Mouse (Mus musculus) B cell, adult 2 months (primary cell): ENCODE measurements around the gene Ino80.
A peak's percentile ranks its signal among the peaks of the same experiment; 100 is the strongest.

Experiments used
- DNase-seq, 2 experiments: peaks; one replicate each; pipeline ENCODE4 v3.0.0; 2022

Ino80 gene

DNA sequence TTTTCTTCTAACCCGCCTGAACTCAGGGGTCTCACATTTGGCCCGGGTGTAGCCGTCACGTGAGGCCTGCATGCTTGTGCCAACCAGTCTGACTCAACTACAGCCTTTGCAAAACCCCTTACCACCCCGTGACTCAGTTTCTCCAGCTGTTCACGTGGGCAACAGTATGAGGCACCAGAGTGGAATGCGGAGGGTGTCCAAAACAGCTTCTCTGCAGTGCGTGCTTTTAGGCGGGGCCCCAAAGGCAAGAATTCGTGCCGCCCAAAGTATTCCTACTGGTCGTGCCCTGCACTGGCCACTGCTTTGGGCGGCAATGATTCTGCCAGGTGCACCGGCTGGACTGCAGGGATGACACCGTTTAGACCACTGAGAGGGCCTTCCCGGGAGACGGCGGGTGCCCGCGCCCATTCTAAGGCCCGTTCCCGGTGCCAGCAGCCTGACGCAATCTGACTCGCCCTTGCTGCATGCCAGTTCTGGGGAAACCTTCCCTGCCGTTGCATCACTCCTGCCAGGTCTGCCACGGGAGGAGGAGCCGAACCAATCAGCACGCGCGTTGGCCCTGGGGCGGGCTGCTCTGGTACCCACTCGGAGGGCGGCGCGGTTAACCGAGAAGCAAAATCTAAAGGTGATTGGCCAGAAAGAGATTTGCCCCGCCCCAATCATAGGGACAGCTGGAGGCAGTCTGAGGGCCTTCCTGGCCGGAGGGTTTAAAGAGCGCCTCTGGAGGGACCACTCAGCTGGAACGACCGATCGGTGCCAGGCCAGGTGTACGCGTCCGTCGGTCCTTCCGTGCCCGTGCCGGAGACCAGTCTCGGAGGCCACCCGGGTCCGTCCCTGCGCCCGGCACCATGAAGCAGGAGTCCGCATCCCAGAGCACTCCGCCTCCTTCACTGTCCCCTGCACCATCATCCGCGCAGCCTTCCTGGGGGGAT is 126.7 kb downstream of the Ino80 start, which contains the start of gene Chac1:
TSS of gene Chac1 (plus strand) at position 675 of the 932 bp plus-strand sequence.
- peak; percentile 59 to 65 for DNase-seq

DNA sequence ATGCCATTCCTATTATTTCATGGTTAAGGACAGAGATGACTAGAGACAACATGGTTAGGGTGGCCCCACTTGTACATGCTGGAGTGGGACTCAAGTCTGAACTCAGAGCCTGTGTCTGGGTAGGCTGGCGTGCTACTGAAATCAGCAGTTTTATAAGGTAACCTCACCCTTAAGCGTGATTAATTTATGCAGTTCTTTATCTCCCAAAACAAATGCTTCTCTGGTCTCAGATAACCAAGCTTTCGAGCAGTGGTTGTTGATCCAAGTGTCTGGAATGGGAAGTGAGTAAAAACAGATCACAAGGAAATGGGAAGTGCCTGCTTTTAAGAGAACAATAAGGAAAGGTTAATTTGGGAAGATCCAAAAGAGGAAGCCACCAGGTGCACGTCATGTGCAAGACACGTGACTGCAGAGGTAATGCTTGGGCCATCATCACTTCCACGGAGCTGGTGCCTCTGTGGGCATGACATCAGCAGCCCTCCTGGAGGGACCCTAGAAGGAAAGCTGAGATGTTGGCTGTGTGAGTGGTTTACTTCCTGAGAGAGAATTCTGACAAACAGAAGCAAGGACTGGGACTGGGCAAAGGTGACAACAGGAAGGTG is 132.8 kb downstream of the Ino80 start:
- no peak for DNase-seq

DNA sequence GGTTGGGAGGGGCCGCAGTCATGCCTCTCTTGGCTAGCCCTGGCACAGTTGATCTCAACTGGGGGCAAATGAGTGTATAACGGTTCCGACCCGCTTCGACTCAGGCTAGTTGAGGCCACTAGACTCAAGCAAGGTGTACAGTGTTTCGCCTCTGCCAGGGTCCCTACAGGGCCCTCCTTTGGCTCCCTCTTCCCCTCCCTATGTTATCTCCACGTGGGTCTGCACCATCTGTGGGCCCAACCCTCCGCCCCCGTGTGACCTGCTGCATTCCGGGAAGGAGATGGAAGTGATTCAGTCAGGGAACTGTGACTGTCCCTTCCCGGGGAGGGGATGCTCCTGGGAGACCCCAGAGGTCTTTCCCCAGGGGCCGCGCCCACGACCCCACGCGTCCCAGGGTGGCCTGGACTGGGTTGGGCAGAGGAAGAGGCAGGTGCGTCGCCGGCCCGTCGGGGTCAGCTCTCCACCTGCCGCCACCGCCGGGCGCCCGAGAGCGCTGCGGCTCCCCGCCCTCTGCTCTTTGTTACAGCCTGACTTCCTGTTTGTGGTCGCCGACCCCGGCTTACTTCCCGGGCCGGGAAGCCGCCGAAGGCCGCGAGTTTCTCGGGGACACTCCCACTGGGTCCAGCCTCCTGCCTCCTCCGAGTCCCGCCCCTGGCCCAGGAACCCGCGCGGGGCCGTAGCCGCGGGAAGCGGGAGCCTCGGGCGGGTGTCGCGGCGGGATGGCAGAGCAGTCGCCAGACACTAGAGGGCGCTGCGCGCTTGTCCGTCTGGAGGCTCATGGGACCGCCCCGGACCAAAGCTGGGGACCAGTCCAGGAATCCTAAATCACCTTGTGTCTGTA is 139.8 kb downstream of the Ino80 start:
- DNase-seq, result peak; percentile 84 to 89

DNA sequence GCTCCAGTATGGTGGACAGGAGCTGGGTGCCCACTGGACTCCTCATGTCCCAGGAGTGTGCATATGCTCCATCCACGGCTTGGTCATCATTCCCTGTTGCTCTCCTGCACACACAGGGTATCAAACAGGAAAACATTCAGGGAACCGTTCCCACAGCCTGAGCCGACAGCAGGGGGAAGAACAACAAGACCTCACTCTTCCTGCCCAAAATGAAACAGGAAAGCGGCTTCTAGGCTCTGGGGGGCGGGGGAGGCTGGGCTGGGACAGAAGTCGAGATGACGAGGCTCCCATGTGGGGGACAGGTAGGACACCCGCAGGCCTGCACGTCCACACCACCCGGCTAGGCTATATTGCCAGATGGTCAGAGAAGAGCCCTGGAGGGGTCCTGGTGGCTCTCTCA is 141.0 kb downstream of the Ino80 start:
- no peak for DNase-seq

- DNase-seq, result no peak
These were observed 141.5 kb downstream of the Ino80 start for GRCm38 (mm10) chr2:119336002-119336401.

- no peak for DNase-seq
These were observed 142.0 kb downstream of the Ino80 start for GRCm38 (mm10) chr2:119335535-119335934.

- no peak for DNase-seq
These were observed 142.4 kb downstream of the Ino80 start for GRCm38 (mm10) chr2:119334964-119335525.

GRCm38 (mm10) chr2:119334135-119334534 is 143.4 kb downstream of the Ino80 start:
- no peak for DNase-seq

- no peak for DNase-seq
These were observed 145.3 kb downstream of the Ino80 start for GRCm38 (mm10) chr2:119332177-119332661.

GRCm38 (mm10) chr2:119330795-119331194 is 146.7 kb downstream of the Ino80 start:
- DNase-seq, result no peak

- DNase-seq, result no peak
These were observed 148.2 kb downstream of the Ino80 start for GRCm38 (mm10) chr2:119329123-119329817.

GRCm38 (mm10) chr2:119328546-119328945 is 148.9 kb downstream of the Ino80 start:
- DNase-seq, result no peak

DNA sequence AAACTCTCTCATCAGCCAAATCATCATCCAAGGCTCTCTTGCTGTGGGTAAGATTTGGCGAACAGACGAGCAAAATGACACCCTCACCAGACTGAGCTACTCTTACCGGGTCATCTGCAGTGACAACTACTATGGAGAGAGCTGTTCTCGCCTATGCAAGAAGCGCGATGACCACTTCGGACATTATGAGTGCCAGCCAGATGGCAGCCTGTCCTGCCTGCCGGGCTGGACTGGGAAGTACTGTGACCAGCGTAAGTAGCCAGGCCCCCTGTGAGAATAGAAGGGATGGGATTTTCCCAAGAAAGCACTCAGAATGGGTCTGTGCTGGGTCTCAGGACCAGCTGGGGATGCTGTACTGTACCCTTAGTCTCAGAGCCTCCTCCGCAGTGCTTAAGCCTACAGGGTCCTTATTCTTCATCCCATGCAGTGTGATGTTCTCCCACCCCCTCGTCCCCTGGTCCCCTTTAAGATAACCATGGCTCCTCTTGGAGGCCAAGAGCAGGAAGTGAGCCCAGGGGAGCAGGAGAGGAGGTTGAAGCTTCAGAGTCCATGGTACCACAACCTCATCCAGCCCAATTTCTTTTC is 149.5 kb downstream of the Ino80 start:
- no peak for DNase-seq

GRCm38 (mm10) chr2:119327102-119327480 is 150.4 kb downstream of the Ino80 start:
- DNase-seq, result peak; percentile 49 to 52

DNA sequence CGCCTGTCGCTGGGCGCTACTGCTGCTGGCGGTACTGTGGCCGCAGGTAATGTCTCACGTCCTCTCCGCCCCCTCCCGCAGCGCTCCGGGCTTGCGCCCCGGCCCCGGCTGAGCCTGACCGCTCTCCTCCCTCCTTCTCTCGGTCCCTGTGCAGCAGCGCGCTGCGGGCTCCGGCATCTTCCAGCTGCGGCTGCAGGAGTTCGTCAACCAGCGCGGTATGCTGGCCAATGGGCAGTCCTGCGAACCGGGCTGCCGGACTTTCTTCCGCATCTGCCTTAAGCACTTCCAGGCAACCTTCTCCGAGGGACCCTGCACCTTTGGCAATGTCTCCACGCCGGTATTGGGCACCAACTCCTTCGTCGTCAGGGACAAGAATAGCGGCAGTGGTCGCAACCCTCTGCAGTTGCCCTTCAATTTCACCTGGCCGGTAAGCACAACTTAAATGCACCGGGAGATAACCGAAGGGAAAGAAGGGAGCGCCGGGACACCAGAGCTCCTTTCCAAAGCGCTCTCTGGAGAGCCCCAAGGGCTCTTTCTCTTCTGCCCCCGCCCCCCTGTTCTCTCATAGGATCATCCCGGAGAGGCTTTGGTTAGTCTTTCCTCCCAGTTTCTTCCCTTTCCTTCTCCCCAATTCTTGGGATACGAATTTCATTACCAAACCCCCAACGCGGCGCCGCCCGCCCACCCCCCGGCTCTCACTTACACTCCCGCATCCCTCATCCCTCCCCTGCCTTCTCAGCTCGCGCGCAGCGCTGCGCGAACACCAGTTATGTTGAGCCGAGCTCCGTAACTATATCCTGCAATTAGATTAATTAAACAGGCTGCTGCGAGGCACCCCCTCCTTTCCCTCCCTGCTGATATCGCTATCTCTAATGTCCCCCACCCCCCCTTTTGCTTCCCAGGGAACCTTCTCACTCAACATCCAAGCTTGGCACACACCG is 151.1 kb downstream of the Ino80 start:
- DNase-seq, result peak in 1 of 2 experiments; percentile 32

DNA sequence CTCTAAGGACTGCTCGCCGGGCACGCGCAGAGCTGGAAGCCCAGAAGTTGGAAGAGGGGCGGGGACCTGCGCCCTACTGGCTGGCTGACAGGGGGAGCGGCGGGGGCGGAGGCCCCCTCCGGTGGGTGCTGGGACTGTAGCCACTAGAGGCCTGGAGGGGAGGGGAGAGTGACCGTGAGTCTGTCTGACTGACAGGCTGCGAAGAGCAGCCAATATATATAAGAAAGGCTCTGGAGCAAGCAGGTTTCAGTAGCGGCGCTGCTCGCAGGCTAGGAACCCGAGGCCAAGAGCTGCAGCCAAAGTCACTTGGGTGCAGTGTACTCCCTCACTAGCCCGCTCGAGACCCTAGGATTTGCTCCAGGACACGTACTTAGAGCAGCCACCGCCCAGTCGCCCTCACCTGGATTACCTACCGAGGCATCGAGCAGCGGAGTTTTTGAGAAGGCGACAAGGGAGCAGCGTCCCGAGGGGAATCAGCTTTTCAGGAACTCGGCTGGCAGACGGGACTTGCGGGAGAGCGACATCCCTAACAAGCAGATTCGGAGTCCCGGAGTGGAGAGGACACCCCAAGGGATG is 151.8 kb downstream of the Ino80 start, which contains the start of gene Dll4:
TSS of gene Dll4 (plus strand) at position 217 of the 576 bp plus-strand sequence.
- DNase-seq, result peak; percentile 57 to 61

DNA sequence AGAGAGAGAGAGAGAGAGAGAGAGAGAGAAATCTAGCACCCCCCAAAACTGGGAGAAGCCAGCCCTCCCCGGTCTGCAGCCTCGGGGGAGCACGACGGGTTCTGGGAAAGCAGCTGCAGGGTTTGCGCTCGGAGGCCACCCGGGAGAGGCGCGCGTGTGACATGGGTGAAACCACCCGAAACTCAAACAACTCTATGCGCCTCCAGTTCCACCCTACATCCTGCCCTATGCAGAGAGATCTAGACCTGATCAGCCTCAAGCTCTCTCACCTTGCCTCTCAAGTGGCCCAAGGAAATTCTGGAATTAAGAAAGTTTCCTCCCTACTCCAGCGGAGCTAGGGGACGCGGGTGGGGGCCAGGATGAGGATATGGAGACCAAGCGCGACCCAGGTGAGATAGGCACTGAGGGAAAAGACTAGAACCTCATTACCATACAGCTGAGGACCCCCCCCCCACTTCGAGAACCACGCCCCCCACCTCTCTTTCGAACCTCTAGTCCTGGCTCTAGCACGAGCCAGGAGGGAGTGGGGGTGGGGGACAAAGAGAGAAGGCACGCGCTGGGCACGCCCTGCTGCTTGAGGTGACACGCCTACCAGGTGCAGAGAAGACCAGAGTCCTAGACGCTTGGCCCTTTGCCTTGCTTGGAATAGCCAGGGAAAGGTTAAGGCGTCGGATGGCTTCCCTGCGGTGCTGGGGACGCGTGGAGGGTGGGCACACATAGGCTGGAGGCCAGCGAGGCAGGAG is 152.7 kb downstream of the Ino80 start:
- peak; percentile 57 to 60 for DNase-seq

- peak; percentile 57 to 59 for DNase-seq
These were observed 153.5 kb downstream of the Ino80 start for GRCm38 (mm10) chr2:119323866-119324575.
